Mouse (Mus musculus): ENCODE data around the gene Eif1b. TPM values are rescaled to one million over a fixed set of nuclear protein-coding genes. Genes with fewer than 3 reads are reported as not detected.

Gene Eif1b
- polyA plus RNA-seq, 2 experiments, result 101 to 171 TPM

- Histone ChIP-seq H3K27me3 (ENCODE audit: control insufficient read depth, insufficient read depth, low read length) (peaks cover 18% of the 10 kb centered on the region), H3K4me2 (replicated peaks; ENCODE audit: low read depth, low read length, severe bottlenecking) (no peak overlapping the region)
Observed at GRCm38 (mm10) chr9:120541411-120541810, 49.4 kb downstream of the Eif1b start.

DNA sequence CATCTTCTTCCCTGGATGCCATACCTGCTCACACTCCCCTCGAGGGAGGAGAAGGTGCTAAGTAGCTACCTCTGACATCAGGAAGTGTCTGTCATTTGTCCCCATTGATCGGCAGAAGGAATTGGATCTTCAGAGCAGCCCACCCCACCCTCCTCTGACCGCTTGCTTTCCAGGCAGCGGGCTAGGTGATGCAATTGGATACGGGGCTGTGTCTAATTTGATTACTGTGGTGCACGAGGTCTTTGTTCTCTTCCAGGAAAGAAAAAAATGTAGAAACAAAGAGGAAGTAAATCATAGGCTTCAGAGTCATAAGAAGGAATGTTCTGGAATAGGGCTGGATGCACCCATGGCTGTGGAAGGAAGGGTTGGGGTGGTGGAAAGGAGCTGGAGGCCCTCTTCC lies 50.2 kb downstream of the Eif1b start:
- H3K27me3 ChIP-seq (ENCODE audit: control insufficient read depth, insufficient read depth, low read length), result peaks cover 18% of the 10 kb centered on the region
- H3K27ac ChIP-seq (replicated peaks; ENCODE audit: low read depth, low read length), result no peak overlapping the region
- H3K9me3 ChIP-seq (ENCODE audit: control insufficient read depth, low read length), result no peaks in the 10 kb centered on the region
- no peak for TF ChIP-seq POLR2A (IDR thresholded peaks at IDR 0.05; ENCODE audit: borderline replicate concordance, extremely low read depth, insufficient read depth, insufficient read length)
- ATAC-seq (ENCODE audit: low FRiP score, low read depth), result no peak
- WGBS, result 25% methylated on average over 6 of the region's 6 CpGs
- no peak overlapping the region for H3K4me3 ChIP-seq (replicated peaks; ENCODE audit: low read length)
- peaks cover 9% of the 10 kb centered on the region for H3K4me1 ChIP-seq (ENCODE audit: control insufficient read depth, insufficient read depth, low read length)
- H3K9ac ChIP-seq (ENCODE audit: low read depth, low read length, severe bottlenecking), result no peak overlapping the region
- no peaks in the 10 kb centered on the region for H3K36me3 ChIP-seq (ENCODE audit: control insufficient read depth, insufficient read depth, low read length)
- no peak for DNase-seq (ENCODE audit: low spot score)
- no peak overlapping the region for H3K4me2 ChIP-seq (replicated peaks; ENCODE audit: low read depth, low read length, severe bottlenecking)

More at GRCm38 (mm10) chr9:120541411-120541810, 49.4 kb downstream of the Eif1b start:
- no peak overlapping the region for H3K27ac ChIP-seq (replicated peaks; ENCODE audit: low read depth, low read length)
- peaks cover 8% of the 10 kb centered on the region for H3K4me1 ChIP-seq (ENCODE audit: control insufficient read depth, insufficient read depth, low read length)
- no peak for TF ChIP-seq POLR2A (IDR thresholded peaks at IDR 0.05; ENCODE audit: borderline replicate concordance, extremely low read depth, insufficient read depth, insufficient read length)
- no peaks in the 10 kb centered on the region for H3K36me3 ChIP-seq (ENCODE audit: control insufficient read depth, insufficient read depth, low read length)
- DNase-seq (ENCODE audit: low spot score), result no peak
- ATAC-seq (ENCODE audit: low FRiP score, low read depth), result no peak
- no peaks in the 10 kb centered on the region for H3K9me3 ChIP-seq (ENCODE audit: control insufficient read depth, low read length)
- no peak overlapping the region for H3K9ac ChIP-seq (ENCODE audit: low read depth, low read length, severe bottlenecking)
- WGBS, result 33% methylated on average over 1 of the region's 2 CpGs
- no peak overlapping the region for H3K4me3 ChIP-seq (replicated peaks; ENCODE audit: low read length)

Other genes with a start within 250 kb of the Eif1b start
- 0.73 and 0.82 TPM in 2 replicates for gene Myrip, start 190.7 kb upstream of the Eif1b start, polyA plus RNA-seq (2012; rRNA removed)
- gene Myrip, start 190.7 kb upstream of the Eif1b start, polyA plus RNA-seq (2014; fragmentation: Nextera tagmentation; extraction: Ambion mirVana), result 0.37 and 0.50 TPM in 2 replicates
- 4.5 and 4.9 TPM in 2 replicates for gene Entpd3, start 47.6 kb downstream of the Eif1b start, polyA plus RNA-seq (2012; rRNA removed)
- 2.2 and 2.4 TPM in 2 replicates for gene Entpd3, start 47.6 kb downstream of the Eif1b start, polyA plus RNA-seq (2014; fragmentation: Nextera tagmentation; extraction: Ambion mirVana)
- gene Rpl14, start 79.2 kb downstream of the Eif1b start, polyA plus RNA-seq (2012; rRNA removed), result 604 and 1,322 TPM in 2 replicates
- gene Rpl14, start 79.2 kb downstream of the Eif1b start, polyA plus RNA-seq (2014; fragmentation: Nextera tagmentation; extraction: Ambion mirVana), result 1,098 and 1,112 TPM in 2 replicates

Data from limb, embryonic 14.5 days (tissue).